Mouse (Mus musculus) ES-E14 (cell line): ENCODE measurements around the gene Siae.

Experiments used
- CHD2 ChIP-seq: IDR thresholded peaks from 2 replicates; pipeline ENCODE4 v1.6.1; 2014; ENCODE audit warnings: mild to moderate bottlenecking, low read depth, low read length, inconsistent platforms
- HCFC1 ChIP-seq: IDR thresholded peaks from 2 replicates; pipeline ENCODE4 v1.6.1; 2012; ENCODE audit warnings: low read length, inconsistent platforms, borderline replicate concordance; ENCODE audit not compliant: insufficient read depth
- MAFK ChIP-seq: IDR thresholded peaks from 2 replicates; pipeline ENCODE4 v1.6.1; 2014; ENCODE audit warnings: mild to moderate bottlenecking, low read depth, low read length, inconsistent platforms; ENCODE audit not compliant: insufficient read depth
- ZC3H11A ChIP-seq: IDR thresholded peaks from 2 replicates; pipeline ENCODE4 v1.6.1; 2012; ENCODE audit warnings: low read depth, mild to moderate bottlenecking, inconsistent platforms, low read length, borderline replicate concordance

DNA sequence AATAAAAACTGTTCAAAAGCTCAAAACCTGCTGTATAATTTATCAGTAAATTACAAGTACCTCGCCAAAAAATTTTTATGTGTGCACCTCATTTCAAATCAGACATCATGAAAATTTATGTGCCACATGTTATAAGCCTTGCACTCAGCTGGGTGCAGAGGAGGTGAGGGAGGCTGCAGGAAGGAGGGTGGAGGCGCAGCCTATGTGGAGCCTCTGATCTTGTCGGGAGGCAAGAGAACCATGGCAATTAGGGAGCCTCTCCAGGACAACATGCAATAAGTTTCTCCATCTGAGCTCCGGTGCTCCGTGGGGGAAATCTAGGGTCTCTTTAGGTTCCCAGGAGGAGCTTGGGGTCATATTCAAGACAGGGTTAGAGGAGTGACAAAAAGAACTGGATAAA, 12.0 kb downstream of the Siae start:
- no peak for TF ChIP-seq MAFK
- TF ChIP-seq ZC3H11A: no peak
- no peak for TF ChIP-seq HCFC1
- no peak for TF ChIP-seq CHD2
